Mouse (Mus musculus) stomach, embryonic 16.5 days (tissue): ENCODE data around the gene Olfr653. TPM values are rescaled to one million over a fixed set of nuclear protein-coding genes. Genes with fewer than 3 reads are reported as not detected.

ENCODE experiments used
- ATAC-seq: fragments of 200-750 bp; cut with Nextera tagmentation; 2 replicates; pipeline ENCODE4 v1.8.0; 2017; ENCODE audit warnings: moderate number of reproducible peaks, moderate TSS enrichment; ENCODE audit not compliant: insufficient read depth, low FRiP score
- H3K27ac ChIP-seq: fragments of 300-500 bp; sonication (generic); 2 replicates; pipeline ENCODE4 v1.5.1; 2014; ENCODE audit warnings: low read length
- H3K27me3 ChIP-seq: fragments of 300-500 bp; sonication (generic); 2 replicates; pipeline ENCODE4 v1.6.1; 2014; ENCODE audit warnings: low read length, control low read depth, mixed read lengths; ENCODE audit not compliant: control insufficient read depth, insufficient read depth
- H3K36me3 ChIP-seq: fragments of 300-500 bp; sonication (generic); 2 replicates; pipeline ENCODE4 v1.6.1; 2014; ENCODE audit warnings: low read length; ENCODE audit not compliant: control insufficient read depth, insufficient read depth
- H3K4me1 ChIP-seq: fragments of 300-500 bp; sonication (generic); 2 replicates; pipeline ENCODE4 v1.6.1; 2014; ENCODE audit warnings: low read length, control low read depth, mixed read lengths; ENCODE audit not compliant: control insufficient read depth, insufficient read depth
- H3K4me2 ChIP-seq: fragments of 300-500 bp; sonication (generic); 2 replicates; pipeline ENCODE4 v1.6.1; 2014; ENCODE audit warnings: low read depth, low read length, mixed read lengths
- H3K4me3 ChIP-seq: fragments of 300-500 bp; sonication (generic); replicated peaks from 2 replicates; pipeline ENCODE4 v1.5.1; 2014; ENCODE audit warnings: mild to moderate bottlenecking, low read length
- H3K9ac ChIP-seq: fragments of 300-500 bp; sonication (generic); 2 replicates; pipeline ENCODE4 v1.6.1; 2014; ENCODE audit warnings: low read length
- H3K9me3 ChIP-seq: fragments of 300-500 bp; sonication (generic); replicated peaks from 2 replicates; pipeline ENCODE4 v1.6.1; 2016; ENCODE audit warnings: low read length, control low read depth; ENCODE audit not compliant: control insufficient read depth
- WGBS: fragments of 180-500 bp; shearing (Covaris S2); extraction: QIAGEN DNeasy Blood & Tissue Kit; methylation state at CpG from one replicate; pipeline ENCODE4 v1.1.7; 2014; 5-methylcytosine and 5-hydroxymethylcytosine counted together
- polyA plus RNA-seq: library from polyadenylated mRNA; unstranded; fragments of >200 nt; fragmentation: Nextera tagmentation; extraction: Ambion mirVana; gene quantifications from 2 replicates; pipeline ENCODE4 v1.2.1, GENCODE M21; 2015

The Olfr653 gene
- polyA plus RNA-seq: not detected in 2 replicates

DNA sequence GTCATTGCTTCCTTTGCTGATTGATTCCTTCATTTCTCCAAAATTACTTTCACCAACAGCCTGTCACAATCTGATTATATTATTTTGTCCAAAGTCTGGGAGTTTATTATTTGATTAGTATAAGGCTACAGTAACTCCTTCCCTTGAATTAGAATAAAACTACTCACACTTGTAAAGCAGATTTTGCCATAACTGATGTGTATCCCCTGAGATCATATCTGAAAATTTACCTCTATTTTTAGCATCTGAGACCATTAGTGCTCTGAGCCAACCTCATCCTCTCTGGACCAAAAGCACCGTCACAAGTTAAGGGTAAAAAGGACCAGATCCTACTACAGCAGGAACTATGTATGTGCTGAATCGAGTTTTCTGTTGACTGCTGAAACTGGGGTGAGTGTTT lies at the start of gene Olfr653:
Olfr653 (plus strand) TSS at position 301 of the 400 bp plus-strand sequence.
- H3K9ac ChIP-seq: no peak within 1 kb of the TSS
- H3K36me3 ChIP-seq: no peaks in the 10 kb centered on the region
- no peaks in the 10 kb centered on the region for H3K9me3 ChIP-seq
- H3K27ac ChIP-seq: no peak within 1 kb of the TSS
- H3K27me3 ChIP-seq: no peaks in the 10 kb centered on the region
- no peak within 1 kb of the TSS for H3K4me2 ChIP-seq
- WGBS: 62% methylated on average over 2 of the region's 2 CpGs
- no peak for ATAC-seq
- no peaks in the 10 kb centered on the region for H3K4me1 ChIP-seq
- H3K4me3 ChIP-seq: no peak within 1 kb of the TSS

DNA sequence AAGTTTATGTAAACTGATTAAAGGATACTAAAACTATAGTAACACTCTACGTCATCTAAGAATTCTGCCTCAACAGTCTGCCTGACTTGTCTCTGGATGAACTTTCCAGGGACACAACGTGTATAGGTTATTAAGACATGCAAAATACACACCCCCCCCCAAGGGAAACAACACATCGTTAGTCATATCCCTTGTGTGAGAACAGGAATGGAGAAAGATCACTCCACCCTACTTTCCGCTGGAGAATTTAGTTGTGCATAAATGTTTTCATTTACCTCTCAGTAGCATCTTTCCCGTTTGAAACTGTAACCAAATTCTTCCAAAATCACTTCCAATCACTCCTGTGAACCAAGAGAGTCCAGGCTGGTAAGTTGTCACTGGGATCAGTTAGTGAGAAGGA lies 27.3 kb upstream of the Olfr653 start, which contains the start of gene Olfr651:
Olfr651 (plus strand) TSS at position 301 of the 400 bp plus-strand sequence.
- H3K4me2 ChIP-seq: no peak within 1 kb of the TSS
- no peak within 1 kb of the TSS for H3K4me3 ChIP-seq
- H3K9me3 ChIP-seq: no peaks in the 10 kb centered on the region
- WGBS: 70% methylated on average over 5 of the region's 5 CpGs
- H3K27ac ChIP-seq: no peak within 1 kb of the TSS
- H3K36me3 ChIP-seq: no peaks in the 10 kb centered on the region
- ATAC-seq: no peak
- no peaks in the 10 kb centered on the region for H3K4me1 ChIP-seq
- H3K27me3 ChIP-seq: no peaks in the 10 kb centered on the region
- no peak within 1 kb of the TSS for H3K9ac ChIP-seq

DNA sequence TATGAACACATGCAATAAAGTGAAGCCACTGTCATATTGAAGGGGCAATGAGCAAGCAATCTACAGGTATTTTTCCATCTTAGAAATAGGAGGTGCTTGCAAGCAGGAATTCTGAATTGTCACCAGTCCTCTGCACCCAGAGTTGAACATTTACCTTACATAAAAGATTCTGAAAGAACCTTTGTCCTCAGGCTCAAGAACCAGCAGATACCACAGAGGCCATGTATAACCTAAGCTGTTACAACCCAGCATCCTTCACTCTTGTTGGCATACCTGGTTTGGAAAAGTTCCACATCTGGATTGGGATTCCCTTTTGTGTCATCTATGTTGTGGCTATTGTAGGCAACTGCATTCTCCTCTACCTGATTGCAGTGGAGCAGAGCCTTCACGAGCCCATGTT lies 24.4 kb upstream of the Olfr653 start:
- Histone ChIP-seq H3K36me3 (no peaks in the 10 kb centered on the region), H3K27ac (no peak overlapping the region), H3K4me3 (no peak overlapping the region), H3K4me2 (no peak overlapping the region), H3K4me1 (no peaks in the 10 kb centered on the region), H3K9me3 (no peaks in the 10 kb centered on the region), H3K27me3 (no peaks in the 10 kb centered on the region), H3K9ac (no peak overlapping the region)
- no peak for ATAC-seq
- WGBS: 47% methylated on average over 1 of the region's 1 CpGs

DNA sequence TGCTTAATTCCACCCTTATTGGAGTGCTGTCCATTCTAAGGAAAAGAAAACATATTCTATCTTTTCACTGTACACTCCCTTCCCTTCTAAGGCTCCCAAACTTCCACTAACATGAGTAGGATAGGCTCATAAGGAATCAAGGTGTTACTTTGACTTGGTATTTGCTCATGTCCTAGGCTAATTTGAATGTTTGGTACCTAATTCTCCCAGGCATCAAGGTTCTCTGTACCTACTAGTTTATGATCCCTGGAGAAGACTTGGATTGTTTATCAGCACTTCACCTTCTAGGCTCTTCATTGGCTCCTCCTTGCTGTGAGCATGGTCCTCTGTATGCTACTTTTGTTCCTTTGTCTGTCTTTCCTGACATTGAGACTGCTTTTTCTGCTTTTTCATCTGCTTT lies 16.5 kb upstream of the Olfr653 start, which contains the start of gene Olfr652:
Olfr652 (plus strand) TSS at position 301 of the 400 bp plus-strand sequence.
- H3K27ac ChIP-seq: no peak within 1 kb of the TSS
- no peaks in the 10 kb centered on the region for H3K36me3 ChIP-seq
- H3K9me3 ChIP-seq: no peaks in the 10 kb centered on the region
- no peak within 1 kb of the TSS for H3K9ac ChIP-seq
- no peak for ATAC-seq
- no peak within 1 kb of the TSS for H3K4me2 ChIP-seq
- H3K4me1 ChIP-seq: no peaks in the 10 kb centered on the region
- H3K27me3 ChIP-seq: no peaks in the 10 kb centered on the region
- H3K4me3 ChIP-seq: no peak within 1 kb of the TSS

DNA sequence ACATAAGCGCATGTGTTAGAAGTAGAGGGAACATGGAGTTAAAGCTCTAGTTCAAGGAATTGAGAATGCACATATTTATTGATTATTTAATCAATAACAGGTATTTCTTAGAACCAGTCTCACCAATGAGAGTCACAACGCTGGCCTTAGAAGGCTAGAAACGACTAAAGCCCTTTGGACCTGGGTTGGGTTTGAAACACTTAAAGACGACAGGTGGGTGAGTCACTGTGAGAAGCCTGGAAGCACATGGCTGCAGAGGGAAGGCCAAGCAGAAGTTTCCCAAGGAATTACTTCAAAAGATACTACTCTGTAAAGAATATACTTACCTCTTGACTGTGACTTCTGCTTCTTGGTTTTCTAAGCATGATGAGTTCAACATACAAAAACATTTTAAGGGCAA lies 3.7 kb downstream of the Olfr653 start:
- Histone ChIP-seq H3K4me1 (no peaks in the 10 kb centered on the region), H3K4me3 (no peak overlapping the region), H3K27ac (no peak overlapping the region), H3K27me3 (no peaks in the 10 kb centered on the region), H3K36me3 (no peaks in the 10 kb centered on the region), H3K9me3 (no peaks in the 10 kb centered on the region), H3K9ac (no peak overlapping the region), H3K4me2 (no peak overlapping the region)
- ATAC-seq: no peak
- 89% methylated on average over 4 of the region's 4 CpGs for WGBS

DNA sequence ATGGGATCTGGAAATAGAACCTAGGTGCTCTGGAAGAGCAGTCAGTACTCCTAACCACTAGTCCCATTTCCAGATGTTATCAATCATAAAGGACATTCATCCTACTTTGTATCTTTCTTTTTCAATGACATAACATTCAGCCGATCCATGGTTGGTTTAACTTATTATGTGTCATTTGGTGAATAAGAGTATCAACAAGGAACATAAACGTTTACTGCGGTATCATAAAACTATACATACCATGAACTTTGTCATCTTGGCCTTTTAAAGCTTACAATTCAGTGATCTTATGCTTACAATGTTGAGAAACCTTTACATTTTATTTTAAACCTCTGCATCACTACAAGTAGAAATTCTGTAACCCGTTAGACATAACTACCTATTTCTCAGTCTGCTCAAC lies 4.3 kb downstream of the Olfr653 start:
- H3K4me1 ChIP-seq: no peaks in the 10 kb centered on the region
- H3K4me2 ChIP-seq: no peak overlapping the region
- H3K9me3 ChIP-seq: no peaks in the 10 kb centered on the region
- H3K4me3 ChIP-seq: no peak overlapping the region
- no peak for ATAC-seq
- WGBS: 77% methylated on average over 4 of the region's 4 CpGs
- H3K9ac ChIP-seq: no peak overlapping the region
- H3K27me3 ChIP-seq: no peaks in the 10 kb centered on the region
- no peak overlapping the region for H3K27ac ChIP-seq
- H3K36me3 ChIP-seq: no peaks in the 10 kb centered on the region

DNA sequence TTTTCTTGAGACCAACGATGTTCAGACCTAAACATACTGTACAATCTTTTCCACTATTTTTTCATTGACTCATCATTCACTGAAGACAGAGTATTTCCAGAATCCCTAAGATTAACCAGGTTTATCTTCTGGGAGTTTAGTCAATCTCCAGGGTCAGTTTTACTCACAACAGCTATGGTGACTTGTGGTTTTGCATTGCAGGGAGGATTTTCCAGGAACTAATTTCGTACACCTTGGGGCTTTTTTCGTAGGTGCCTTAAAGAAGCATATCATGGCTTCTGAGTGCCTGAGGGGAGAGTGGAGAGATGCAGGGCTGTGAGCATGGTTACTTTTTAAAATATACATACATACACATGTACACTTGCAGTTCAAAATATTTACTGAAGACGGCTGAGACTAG lies 9.6 kb downstream of the Olfr653 start, which contains the start of gene Olfr654:
Olfr654 (plus strand) TSS at position 301 of the 400 bp plus-strand sequence.
- Histone ChIP-seq H3K9ac (no peak within 1 kb of the TSS), H3K36me3 (no peaks in the 10 kb centered on the region), H3K27me3 (no peaks in the 10 kb centered on the region), H3K4me3 (no peak within 1 kb of the TSS), H3K9me3 (no peaks in the 10 kb centered on the region), H3K27ac (no peak within 1 kb of the TSS), H3K4me1 (no peaks in the 10 kb centered on the region), H3K4me2 (no peak within 1 kb of the TSS)
- 67% methylated on average over 4 of the region's 4 CpGs for WGBS
- no peak for ATAC-seq

DNA sequence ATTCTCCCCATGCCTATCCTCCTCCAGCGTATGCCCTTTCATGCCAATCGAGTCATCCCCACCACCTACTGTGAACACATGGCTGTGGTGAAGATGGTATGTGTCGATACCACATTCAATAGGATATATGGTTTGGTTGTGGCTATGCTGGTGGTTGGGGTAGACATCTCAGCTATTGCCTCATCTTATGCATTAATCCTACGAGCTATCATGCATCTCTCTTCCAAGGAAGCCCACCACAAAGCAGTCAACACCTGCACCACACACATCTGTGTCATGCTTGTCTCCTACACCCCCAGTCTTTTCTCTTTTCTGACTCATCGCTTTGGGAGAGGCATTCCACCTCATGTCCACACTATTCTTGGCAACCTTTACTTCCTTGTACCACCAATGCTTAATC lies 11.2 kb downstream of the Olfr653 start:
- WGBS: 77% methylated on average over 5 of the region's 5 CpGs
- no peak for ATAC-seq
- no peak overlapping the region for H3K27ac ChIP-seq
- H3K9me3 ChIP-seq: no peaks in the 10 kb centered on the region
- H3K27me3 ChIP-seq: no peaks in the 10 kb centered on the region
- H3K4me2 ChIP-seq: no peak overlapping the region
- no peaks in the 10 kb centered on the region for H3K36me3 ChIP-seq
- H3K4me3 ChIP-seq: no peak overlapping the region
- H3K4me1 ChIP-seq: no peaks in the 10 kb centered on the region
- H3K9ac ChIP-seq: no peak overlapping the region

DNA sequence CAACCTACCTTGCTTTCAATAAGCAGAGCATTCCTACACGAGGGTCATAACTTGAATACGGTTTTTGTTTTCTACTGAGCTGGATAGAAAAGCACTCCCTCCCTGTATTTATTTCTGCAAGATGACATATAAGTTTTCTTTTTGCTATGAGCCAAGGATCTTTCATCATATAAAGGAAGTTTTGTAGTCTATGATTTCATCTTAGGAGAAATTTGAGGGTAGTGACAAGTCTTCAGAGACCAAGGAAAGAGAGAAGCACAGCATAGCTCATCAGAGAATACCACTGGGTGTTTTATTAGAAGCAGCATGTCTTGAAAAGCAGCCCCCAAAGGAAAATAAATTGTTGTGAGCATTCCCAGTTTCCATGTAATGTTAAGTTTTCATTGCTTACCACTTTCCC lies 24.6 kb downstream of the Olfr653 start, which contains the start of gene Olfr655:
Olfr655 (minus strand) TSS at position 101 of the 400 bp plus-strand sequence.
- H3K27me3 ChIP-seq: no peaks in the 10 kb centered on the region
- no peak within 1 kb of the TSS for H3K9ac ChIP-seq
- WGBS: 79% methylated on average over 2 of the region's 2 CpGs
- H3K36me3 ChIP-seq: no peaks in the 10 kb centered on the region
- ATAC-seq: no peak
- no peak within 1 kb of the TSS for H3K4me3 ChIP-seq
- H3K27ac ChIP-seq: no peak within 1 kb of the TSS
- no peak within 1 kb of the TSS for H3K4me2 ChIP-seq
- H3K4me1 ChIP-seq: no peaks in the 10 kb centered on the region
- no peaks in the 10 kb centered on the region for H3K9me3 ChIP-seq

DNA sequence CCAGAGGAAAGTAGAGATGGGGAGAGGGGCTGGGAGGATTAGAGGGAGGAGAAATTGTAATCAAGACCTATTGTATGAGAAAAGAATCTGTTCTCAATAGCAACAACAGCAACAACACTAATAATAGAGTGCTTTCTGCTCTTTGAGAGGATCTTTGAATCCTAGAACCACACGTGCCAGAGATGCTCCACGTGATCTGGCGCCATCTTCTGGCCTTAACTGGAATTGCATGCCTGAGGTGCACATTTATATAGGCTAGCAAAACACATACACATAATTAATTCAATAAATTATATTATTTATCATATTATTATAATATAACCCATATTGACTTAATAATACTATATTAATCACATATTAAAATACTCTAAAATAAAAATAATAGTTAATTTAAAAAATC lies 26.1 kb downstream of the Olfr653 start:
- H3K27ac ChIP-seq: no peak overlapping the region
- H3K4me1 ChIP-seq: no peaks in the 10 kb centered on the region
- no peaks in the 10 kb centered on the region for H3K9me3 ChIP-seq
- H3K36me3 ChIP-seq: no peaks in the 10 kb centered on the region
- no peak overlapping the region for H3K4me2 ChIP-seq
- H3K9ac ChIP-seq: no peak overlapping the region
- WGBS: 4% methylated on average over 3 of the region's 3 CpGs
- H3K27me3 ChIP-seq: no peaks in the 10 kb centered on the region
- no peak for ATAC-seq
- no peak overlapping the region for H3K4me3 ChIP-seq
